Mouse (Mus musculus) heart, adult 11 months (tissue): ENCODE results near the gene Mrpl9.

ENCODE experiments used
- DNase-seq: peaks from one replicate; pipeline ENCODE4 v3.0.0; 2022

Gene Mrpl9

GRCm38 (mm10) chr3:94442951-94443596 is at the start of gene Mrpl9:
Gene Mrpl9 (plus strand): TSS chr3:94443318.
- peak; percentile 99 for DNase-seq

GRCm38 (mm10) chr3:94396336-94396735 is 46.8 kb upstream of the Mrpl9 start:
- peak; percentile 59 for DNase-seq

- peak; percentile 70 for DNase-seq
Observed at GRCm38 (mm10) chr3:94396851-94397250, 46.3 kb upstream of the Mrpl9 start.

GRCm38 (mm10) chr3:94398217-94398616 is 44.9 kb upstream of the Mrpl9 start, which contains the start of gene Lingo4:
Gene Lingo4 (plus strand): TSS chr3:94398517.
- peak; percentile 40 for DNase-seq

GRCm38 (mm10) chr3:94398943-94399481 is 44.1 kb upstream of the Mrpl9 start:
- peak; percentile 85 for DNase-seq

GRCm38 (mm10) chr3:94399663-94400310 is 43.3 kb upstream of the Mrpl9 start:
- DNase-seq, result peak; percentile 63

GRCm38 (mm10) chr3:94402451-94402850 is 40.7 kb upstream of the Mrpl9 start:
- peak; percentile 59 for DNase-seq

- peak; percentile 82 for DNase-seq
Observed at GRCm38 (mm10) chr3:94404366-94405054, 38.6 kb upstream of the Mrpl9 start.

GRCm38 (mm10) chr3:94405561-94405960 is 37.6 kb upstream of the Mrpl9 start:
- DNase-seq, result peak; percentile 72

GRCm38 (mm10) chr3:94412530-94412929 is 30.6 kb upstream of the Mrpl9 start:
- DNase-seq, result no peak

- peak; percentile 100 for DNase-seq
Observed at GRCm38 (mm10) chr3:94413031-94413679, 30.0 kb upstream of the Mrpl9 start, which contains the start of gene Tdrkh. Gene Tdrkh (plus strand): TSS chr3:94413273.

GRCm38 (mm10) chr3:94430980-94431379 is 12.1 kb upstream of the Mrpl9 start:
- no peak for DNase-seq

GRCm38 (mm10) chr3:94434305-94434704 is 8.8 kb upstream of the Mrpl9 start:
- DNase-seq, result peak; percentile 16

GRCm38 (mm10) chr3:94436420-94436819 is 6.7 kb upstream of the Mrpl9 start:
- DNase-seq, result peak; percentile 61

GRCm38 (mm10) chr3:94441182-94441581 is 1.9 kb upstream of the Mrpl9 start:
- peak; percentile 0 for DNase-seq

- DNase-seq, result no peak
Observed at GRCm38 (mm10) chr3:94443597-94443964, 463 bp downstream of the Mrpl9 start, which contains the start of gene Oaz3. Gene Oaz3 (minus strand): TSS chr3:94443915.

- DNase-seq, result no peak
Observed at GRCm38 (mm10) chr3:94449377-94449776, 6.3 kb downstream of the Mrpl9 start.

GRCm38 (mm10) chr3:94456529-94457000 is 13.4 kb downstream of the Mrpl9 start:
- DNase-seq, result peak; percentile 96

- no peak for DNase-seq
Observed at GRCm38 (mm10) chr3:94457055-94457454, 13.9 kb downstream of the Mrpl9 start.

GRCm38 (mm10) chr3:94459834-94460233 is 16.7 kb downstream of the Mrpl9 start:
- no peak for DNase-seq

- DNase-seq, result no peak
Observed at GRCm38 (mm10) chr3:94463926-94464578, 20.9 kb downstream of the Mrpl9 start.
